Mouse (Mus musculus) brain, embryonic 14.5 days (tissue): Measurements from ENCODE around the gene Gm45711. TPM values are rescaled to one million over a fixed set of nuclear protein-coding genes. Genes with fewer than 3 reads are reported as not detected.
A peak's percentile ranks its signal among the peaks of the same experiment; 100 is the strongest.
"Not testable (repeated sequence)": the region's sequence is repeated elsewhere in the genome, so short reads cannot be mapped to it uniquely, and the experiment has no call there.

Experiments used
- DNase-seq: peaks from one replicate; pipeline ENCODE4 v3.0.0-alpha.2; 2011; ENCODE audit warnings: low read depth
- CTCF ChIP-seq: fragments of 200-500 bp; IDR thresholded peaks from 2 replicates; pipeline ENCODE4 v1.5.1; 2012; ENCODE audit warnings: inconsistent platforms, mild to moderate bottlenecking, moderate library complexity, borderline replicate concordance; ENCODE audit not compliant: insufficient read depth, insufficient read length; ENCODE audit errors: extremely low read depth
- POLR2A ChIP-seq: fragments of 200-500 bp; IDR thresholded peaks from 2 replicates; pipeline ENCODE4 v1.6.1; 2012; ENCODE audit warnings: mild to moderate bottlenecking, inconsistent platforms, borderline replicate concordance; ENCODE audit not compliant: poor library complexity, insufficient read depth, insufficient read length, severe bottlenecking; ENCODE audit errors: extremely low read depth
- polyA plus RNA-seq: library from polyadenylated mRNA; depleted of rRNA; stranded (reverse); fragments of >200 nt; gene quantifications from 2 replicates; pipeline ENCODE4 v1.2.3, GENCODE M21; 2012

The Gm45711 gene
- polyA plus RNA-seq, 1 experiment, result not detected

DNA sequence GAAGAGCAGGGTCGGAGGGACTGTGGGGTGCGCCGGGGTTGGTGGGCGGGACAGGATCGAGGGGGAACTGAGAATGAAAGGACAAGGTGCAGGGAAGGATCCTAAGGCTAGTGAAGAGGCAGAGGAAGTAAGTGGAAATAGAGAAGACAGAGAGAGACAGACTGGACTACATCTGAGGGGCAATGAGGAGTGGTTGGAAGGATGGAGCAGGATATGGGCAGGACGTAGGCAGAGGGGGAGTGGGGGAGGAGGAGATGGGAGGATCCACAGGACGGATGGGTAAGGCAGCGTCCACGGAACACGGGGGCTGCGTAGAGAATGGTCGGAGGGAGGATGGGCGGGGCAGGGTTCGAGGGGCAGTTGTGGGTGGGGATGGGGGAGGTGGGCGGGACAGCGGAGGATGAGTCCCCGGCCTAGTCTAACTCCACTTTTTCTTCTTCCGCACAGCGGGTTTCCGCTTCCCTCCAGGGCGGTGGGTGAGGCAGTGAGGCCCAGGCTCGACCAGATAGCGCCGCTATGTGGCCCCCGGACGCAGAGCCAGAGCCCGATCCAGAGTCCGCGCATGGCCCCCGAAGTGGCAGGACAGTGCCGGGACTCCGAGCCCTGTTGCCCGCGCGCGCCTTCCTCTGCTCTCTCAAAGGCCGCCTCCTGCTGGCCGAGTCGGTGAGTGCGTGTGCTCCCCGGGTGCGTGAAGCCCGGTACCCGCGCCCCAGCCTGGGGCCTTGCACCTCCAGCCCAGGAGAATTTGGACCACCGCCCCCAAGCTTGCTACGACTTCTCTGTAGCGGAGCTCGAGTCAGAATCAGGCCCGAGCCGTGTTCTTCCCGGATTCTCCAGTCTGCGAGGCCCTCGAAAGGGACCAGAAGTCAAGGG, 30.6 kb upstream of the Gm45711 start:
- TF ChIP-seq CTCF (peak; percentile 63), POLR2A (peak; percentile 32; the same call in 1 of the 2 replicates)
- DNase-seq, result peak; percentile 81

DNA sequence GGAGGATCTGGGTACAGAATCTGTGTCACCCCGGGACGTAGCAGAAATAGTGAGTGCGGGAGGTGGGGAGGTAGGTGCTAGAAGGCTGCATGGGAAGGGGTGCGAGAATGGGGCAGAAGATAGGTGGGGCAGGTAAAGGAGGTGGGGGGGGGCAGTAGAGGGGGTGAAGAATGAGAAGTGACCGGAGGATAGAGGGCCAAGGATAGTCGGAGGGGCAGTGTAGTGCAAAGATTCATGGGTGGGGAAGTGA, 30.0 kb upstream of the Gm45711 start:
- no peak for DNase-seq

DNA sequence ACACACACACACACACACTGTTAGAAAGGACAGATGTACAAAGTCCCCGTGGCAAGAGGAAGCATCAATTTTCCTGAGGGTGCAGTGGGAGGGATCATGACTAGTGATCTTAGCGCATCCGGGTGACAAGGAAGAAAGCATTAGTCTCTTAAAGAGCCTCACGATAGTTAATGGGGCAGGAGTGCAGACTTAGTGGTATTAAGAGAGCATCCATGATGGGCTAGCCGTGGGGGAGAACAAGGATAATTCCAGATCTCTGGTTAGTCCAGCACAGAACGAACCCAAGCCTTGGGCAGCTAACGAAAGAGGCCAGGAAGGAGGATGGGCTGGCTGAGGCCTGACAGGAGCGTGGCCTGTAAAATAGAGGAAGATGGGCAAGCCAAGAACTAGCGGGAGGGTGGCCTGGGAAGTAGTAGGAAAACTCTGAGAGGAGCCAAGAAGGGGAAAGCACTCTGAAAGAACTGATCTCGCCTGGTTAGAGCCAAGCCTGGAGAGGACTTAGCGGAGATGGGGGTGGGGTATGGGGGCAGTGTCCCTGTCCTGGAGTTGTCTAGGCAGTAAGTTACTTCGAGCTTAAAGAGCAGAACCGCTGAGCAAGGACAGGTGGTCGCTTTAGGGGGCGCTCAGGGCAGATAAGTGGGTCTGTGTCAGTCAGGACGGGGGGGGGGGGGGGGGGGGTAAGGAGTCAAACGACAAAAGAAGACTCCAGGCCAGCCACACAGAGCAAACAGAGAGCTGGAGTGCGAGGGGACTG, 29.5 kb upstream of the Gm45711 start, which contains the start of gene Cmtm3:
Cmtm3 (plus strand) TSS at position 182 of the 754 bp plus-strand sequence.
- DNase-seq, result peak; percentile 46

More for the DNA sequence above, 30.0 kb upstream of the Gm45711 start:
- TF ChIP-seq CTCF, result no peak
- TF ChIP-seq POLR2A, result no peak

DNA sequence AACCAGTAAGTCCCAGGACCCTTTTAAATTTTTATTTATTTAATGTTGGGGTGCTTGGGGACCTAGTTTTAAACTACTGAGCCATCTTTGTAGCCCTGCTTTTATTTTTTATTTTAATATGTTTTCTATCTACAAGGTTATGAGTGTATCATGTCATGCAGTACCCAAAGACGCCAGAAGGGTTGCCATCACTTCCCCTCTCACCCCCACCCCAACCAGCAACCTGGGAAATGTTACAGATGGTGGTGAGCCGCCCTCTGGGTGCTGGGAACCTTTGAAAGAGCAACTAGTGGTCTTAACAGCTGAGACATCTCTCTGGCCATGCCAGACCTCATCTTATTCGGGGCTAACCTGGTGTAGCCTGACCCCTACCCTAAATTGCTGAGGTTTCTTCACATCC, 28.0 kb upstream of the Gm45711 start:
- no peak for DNase-seq
- TF ChIP-seq POLR2A, result no peak
- peak; percentile 27; the same call in 1 of the 2 replicates for TF ChIP-seq CTCF

More for the DNA sequence above, 29.5 kb upstream of the Gm45711 start, which contains the start of gene Cmtm3:
- TF ChIP-seq POLR2A (no peak), CTCF (no peak)

DNA sequence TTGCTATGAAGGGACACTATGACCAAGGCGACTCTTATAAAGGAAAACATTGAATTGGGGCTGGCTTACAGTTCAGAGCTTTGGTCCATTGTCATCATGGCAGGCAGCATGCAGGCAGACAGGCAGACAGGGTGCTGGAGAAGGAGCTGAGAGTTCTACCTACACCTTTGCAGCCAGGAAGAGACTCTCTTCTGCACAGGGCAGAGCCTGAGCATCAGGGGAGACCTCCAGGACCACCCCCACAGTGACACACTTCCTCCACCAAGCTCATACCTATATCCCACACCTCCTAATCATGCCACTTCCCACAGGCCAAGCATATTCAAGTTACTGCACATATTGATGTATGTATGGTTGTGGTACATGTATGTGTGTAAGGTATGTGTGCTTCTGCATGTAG, 26.9 kb upstream of the Gm45711 start:
- no peak for TF ChIP-seq CTCF
- TF ChIP-seq POLR2A, result no peak
- no peak for DNase-seq

DNA sequence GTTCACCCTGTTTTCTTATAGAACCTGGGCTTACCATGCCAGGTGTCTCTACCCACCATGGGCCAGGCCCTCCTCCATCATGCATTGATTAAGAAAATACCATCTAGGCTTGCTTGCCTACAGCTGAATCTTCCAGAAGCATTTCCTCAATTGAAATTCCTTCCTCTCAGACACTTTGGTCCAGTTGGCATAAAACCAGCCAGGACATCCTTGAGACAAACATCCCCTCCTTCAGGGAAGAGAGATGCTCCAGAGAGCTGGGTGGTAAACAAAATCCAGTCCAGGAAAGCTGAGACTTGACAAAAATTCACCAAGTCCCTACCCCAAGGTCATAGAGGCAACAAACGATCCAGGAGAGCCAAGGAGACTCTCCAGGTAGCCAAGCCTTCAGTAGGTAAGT, 24.3 kb upstream of the Gm45711 start:
- TF ChIP-seq POLR2A (no peak), CTCF (no peak)
- DNase-seq, result no peak

DNA sequence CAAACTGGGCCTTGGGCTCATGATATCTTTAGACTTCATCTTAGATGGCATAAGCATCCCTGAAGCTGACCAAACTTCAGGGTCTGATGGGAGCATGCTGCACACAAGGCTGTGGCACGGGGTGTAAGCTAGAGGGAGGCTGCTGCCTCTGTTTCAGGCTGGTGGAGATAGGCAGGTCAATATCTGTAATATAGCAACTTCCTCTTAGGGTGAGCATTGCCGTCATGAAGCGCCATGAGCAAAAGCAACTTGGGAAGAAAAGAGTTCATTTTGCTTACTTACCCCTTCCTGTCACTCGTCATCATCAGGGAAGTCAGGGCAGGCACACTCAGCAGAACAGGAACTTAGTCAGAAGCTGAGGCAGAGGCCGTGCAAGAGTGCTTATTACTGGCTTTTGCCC, 23.9 kb upstream of the Gm45711 start:
- TF ChIP-seq CTCF, result no peak
- TF ChIP-seq POLR2A, result no peak
- DNase-seq, result no peak

DNA sequence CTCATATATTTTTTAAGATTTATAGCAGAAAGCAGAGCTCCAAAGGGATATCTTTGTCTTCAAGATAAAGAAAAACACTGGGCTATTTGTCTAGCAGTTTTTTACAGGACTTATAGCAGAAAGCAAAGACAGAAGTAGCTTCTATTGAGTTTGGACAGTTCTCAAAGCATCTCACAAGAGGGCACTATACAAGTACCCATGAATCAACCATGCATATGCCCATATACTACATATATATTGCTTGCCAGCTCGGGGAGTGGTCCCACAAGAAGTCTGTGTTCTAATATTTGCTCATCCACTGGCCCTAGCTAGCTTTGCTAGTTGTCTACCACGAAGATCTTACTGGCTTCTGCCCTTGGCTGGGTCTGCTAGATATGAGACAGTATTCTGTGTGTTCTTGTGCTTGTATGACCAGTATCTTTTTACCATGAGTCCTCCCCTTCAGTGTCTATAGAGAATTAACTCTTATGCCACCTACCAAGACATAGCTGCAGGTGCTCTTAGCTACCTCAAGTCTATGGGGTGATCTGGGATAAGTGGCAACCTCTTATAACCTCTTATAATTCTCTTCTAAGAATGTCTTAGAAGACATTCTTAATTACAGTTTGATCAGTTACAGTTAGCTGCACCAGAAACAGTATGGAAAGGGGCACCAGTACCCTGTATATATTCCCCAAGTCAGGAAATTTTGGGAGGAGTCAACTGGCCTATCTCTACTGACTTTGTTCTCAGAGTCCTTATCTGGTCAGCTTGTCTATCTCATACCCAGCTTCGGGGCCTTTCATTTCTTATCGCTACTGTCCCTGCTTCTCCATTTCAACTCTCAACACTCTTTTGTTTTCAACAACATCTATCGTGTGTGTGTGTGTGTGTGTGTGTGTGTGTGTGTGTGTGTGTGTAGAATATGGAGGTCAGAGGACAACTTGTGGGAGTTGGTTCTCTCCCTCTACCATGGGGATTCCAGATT, 23.1 kb upstream of the Gm45711 start:
- no peak for DNase-seq
- TF ChIP-seq POLR2A (no peak), CTCF (no peak)

DNA sequence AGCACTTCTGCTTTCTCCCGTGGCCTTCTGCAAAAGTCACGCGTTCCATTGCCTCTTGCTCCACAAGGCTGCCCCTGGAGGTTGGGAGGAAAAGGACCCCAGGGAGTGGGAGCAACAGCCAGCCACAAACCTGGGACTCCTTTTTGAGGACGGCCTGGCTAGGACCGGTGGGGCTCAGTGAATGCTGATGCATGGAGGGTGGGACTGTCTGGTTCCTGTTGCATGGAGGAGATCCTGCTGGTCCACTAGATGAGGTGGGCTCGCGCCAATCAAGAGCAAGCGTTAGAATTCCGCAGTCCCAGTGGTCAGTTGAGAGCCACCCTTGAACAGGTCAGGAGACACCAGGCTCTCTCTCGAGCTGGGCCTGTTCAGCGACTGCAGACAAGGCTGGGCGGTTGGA, 12.0 kb upstream of the Gm45711 start, which contains the start of gene Cmtm2b:
Cmtm2b (plus strand) TSS at position 301 of the 400 bp plus-strand sequence.
- DNase-seq, result not testable (repeated sequence)

DNA sequence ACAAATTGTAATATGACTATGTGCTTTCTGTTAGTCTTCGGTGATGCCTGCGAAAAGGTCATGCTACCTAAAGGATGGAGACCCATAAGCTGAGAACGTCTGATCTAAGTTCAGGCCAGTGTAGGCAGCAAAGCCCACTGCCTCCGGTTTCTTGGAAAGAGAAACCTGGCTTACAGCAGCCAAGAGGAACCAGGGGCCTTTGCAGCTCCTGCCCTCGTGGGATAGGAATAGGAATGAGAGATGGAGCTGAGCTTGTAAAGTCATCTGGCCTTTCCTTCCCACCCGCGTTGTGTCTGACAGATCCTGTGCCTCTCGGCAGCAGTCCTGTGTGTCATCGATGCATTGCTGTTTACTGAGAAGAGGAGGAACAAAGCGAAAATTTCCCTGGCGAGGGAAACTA, 11.4 kb upstream of the Gm45711 start, which contains the start of gene Gm11020:
Gm11020 (plus strand) TSS at position 301 of the 400 bp plus-strand sequence.
- not testable (repeated sequence) for DNase-seq

DNA sequence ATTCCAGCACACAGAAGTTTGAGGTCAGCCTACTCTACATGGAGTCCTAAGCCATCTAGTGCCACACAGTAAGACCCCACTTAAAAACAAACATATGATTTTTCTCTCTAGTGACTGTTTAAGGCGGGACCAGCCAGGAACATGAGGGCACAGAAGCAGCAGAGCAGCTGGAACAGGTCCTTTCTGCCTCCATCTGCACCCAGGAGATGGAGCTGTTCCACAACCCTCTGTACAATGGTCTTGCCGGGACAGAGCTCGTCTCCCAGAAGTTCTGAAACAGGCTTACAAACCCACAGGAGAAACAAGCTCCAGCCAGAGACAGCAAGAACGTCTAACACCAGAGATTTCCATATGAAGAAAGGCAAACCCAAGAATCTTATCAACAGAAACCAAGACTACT, 3.4 kb upstream of the Gm45711 start:
- no peak for DNase-seq
- no peak for TF ChIP-seq POLR2A
- no peak for TF ChIP-seq CTCF

DNA sequence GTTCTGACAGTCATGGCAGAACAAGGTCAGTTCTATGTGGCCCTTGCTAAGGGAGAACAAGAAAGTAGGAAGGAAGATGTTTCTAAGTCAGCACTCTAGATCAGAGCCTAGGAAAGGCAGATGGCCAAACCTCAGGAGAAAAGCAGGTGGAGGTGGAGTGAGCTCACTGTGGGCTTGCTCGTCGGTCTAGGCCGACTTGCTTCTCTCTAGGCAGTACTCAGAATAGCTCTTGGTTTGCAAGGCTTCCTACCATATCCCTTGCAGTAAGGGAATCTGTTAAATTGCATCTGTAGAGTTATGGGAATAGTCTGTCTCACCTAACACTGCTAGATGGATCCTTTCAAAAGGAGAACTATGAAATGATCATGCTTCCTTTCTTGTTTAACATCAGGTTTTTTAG, 2.1 kb upstream of the Gm45711 start:
- not testable (repeated sequence) for DNase-seq

DNA sequence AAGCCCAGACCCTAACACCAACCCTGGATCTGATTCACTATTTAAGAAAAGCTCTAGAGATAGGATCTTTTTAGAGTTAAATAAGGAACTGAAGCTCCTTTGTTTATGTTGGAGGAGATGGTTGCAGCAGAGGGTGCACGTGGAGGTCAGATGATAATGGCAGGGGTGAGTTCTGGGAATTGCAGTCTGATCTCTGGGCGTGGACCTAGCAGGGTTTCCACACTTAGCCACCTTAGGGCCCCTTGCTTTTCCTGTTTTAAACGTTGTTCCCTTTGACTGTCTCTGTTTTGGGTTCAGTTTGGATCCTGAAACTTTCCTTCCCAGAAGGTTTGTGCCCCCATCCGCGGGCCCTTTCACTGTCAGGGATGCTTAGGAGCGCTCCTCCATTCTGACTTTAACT, 1.5 kb downstream of the Gm45711 start:
- not testable (repeated sequence) for DNase-seq
